Mouse (Mus musculus) CH12.LX (cell line): ENCODE measurements around the gene Med24.

ENCODE experiments used
- EP300 ChIP-seq: IDR thresholded peaks from 2 replicates; pipeline ENCODE4 v1.6.1; 2011; ENCODE audit warnings: low read length, improper control_type of control experiment
- ETS1 ChIP-seq: conservative IDR thresholded peaks from 2 replicates; pipeline ENCODE4 v1.6.1; 2012; ENCODE audit warnings: low read depth, mild to moderate bottlenecking, inconsistent platforms, low read length, improper control_type of control experiment, moderate library complexity

- TF ChIP-seq EP300 = no peak
- TF ChIP-seq ETS1 = no peak
Observed at GRCm38 (mm10) chr11:98771131-98771530, 41.9 kb upstream of the Med24 start.
